Comparison of ENCODE assay signal across 8 mouse cellular contexts in genomic region chr5:142937956-142938727, GRCm38 (mm10). TPM values are rescaled to one million over a fixed set of nuclear protein-coding genes. Genes with fewer than 3 reads are reported as not detected.
DNase-seq lines count a peak whose midpoint lies in the region; ATAC-seq and TF ChIP-seq lines count a peak whose summit lies in the region.

No protein-coding gene starts in this region.

- H3K4me2 ChIP-seq in kidney, embryonic 16.5 days (replicated peaks; ENCODE audit: low read depth, low read length), result 0 out of 2 replicates have a peak overlapping the region, but pooled peaks have one; percentile 10

- intact Hi-C loops in gastrocnemius, adult 2 months (cut with DNase I), result loop anchor here (2.0 kb wide), 1 partner anchor 99 kb away; no protein-coding TSS in a partner anchor

- no peak for TF ChIP-seq CTCF in gastrocnemius, adult 2 months (IDR thresholded peaks at IDR 0.05)

- no peak overlapping the region for H3K27ac ChIP-seq in gastrocnemius, adult 2 months
- no peak overlapping the region for H3K27ac ChIP-seq in kidney, embryonic 16.5 days (ENCODE audit: low read length)

- H3K36me3 ChIP-seq in kidney, embryonic 16.5 days (ENCODE audit: insufficient read depth, low read length), result no peaks in the 10 kb centered on the region

- ATAC-seq in kidney, embryonic 16.5 days (ENCODE audit: low FRiP score, low TSS enrichment), result no peak

- H3K9me3 ChIP-seq in kidney, embryonic 16.5 days (ENCODE audit: low read length), result 0 out of 2 replicates have a peak, but pooled peaks cover 5% of the 10 kb centered on the region

- H3K27me3 ChIP-seq in kidney, embryonic 16.5 days (ENCODE audit: insufficient read depth, low read length), result no peaks in the 10 kb centered on the region

- H3K4me1 ChIP-seq in kidney, embryonic 16.5 days (ENCODE audit: insufficient read depth, low read length), result 0 out of 2 replicates have a peak, but pooled peaks cover 3% of the 10 kb centered on the region

- no peak overlapping the region for H3K4me3 ChIP-seq in gastrocnemius, adult 2 months
- no peak overlapping the region for H3K4me3 ChIP-seq in kidney, embryonic 16.5 days (ENCODE audit: low read length)

- peak; percentile 52 for DNase-seq in gastrocnemius, adult 2 months
- DNase-seq in gastrocnemius, adult 8-10 months (ENCODE audit: low spot score in 2 of 2), result no peak
- peak; percentile 90 for DNase-seq in 416B (ENCODE audit: low read depth)
- DNase-seq in embryo, embryonic 10 days (ENCODE audit: low spot score), result peak; percentile 78
- DNase-seq in naive thymus-derived CD4-positive, alpha-beta T cell, adult 2 months (ENCODE audit: low read depth), result peak; percentile 70
- DNase-seq in ovary, adult 18-20 months (ENCODE audit: low spot score), result no peak
- no peak for DNase-seq in cerebellum, adult 11-12 months

- WGBS in kidney, embryonic 16.5 days, result 35% methylated on average over 19 of the region's 19 CpGs

- 0 out of 2 replicates have a peak overlapping the region, but pooled peaks have one; percentile 22 for H3K9ac ChIP-seq in kidney, embryonic 16.5 days (replicated peaks; ENCODE audit: low read length)

RNA-seq across cellular contexts. Expression of gene Fscn1, which starts 22.0 kb away (rescaled TPM):
- total RNA-seq in gastrocnemius, adult 2 months (2021), result 1 to 10 TPM; 4.4 to 7.3 TPM
- total RNA-seq in gastrocnemius, adult 8-10 months (2022), result 1 to 10 TPM; 3.0 to 7.9 (median 5.0) TPM
- 302 and 349 TPM in 2 replicates for polyA plus RNA-seq in kidney, embryonic 16.5 days (2015; fragmentation: Nextera tagmentation; extraction: Ambion mirVana)

RNA-seq across cellular contexts. Expression of gene Actb, which starts 31.6 kb away (rescaled TPM):
- total RNA-seq in gastrocnemius, adult 2 months (2021), result 100 to 1,000 TPM; 365 to 571 TPM
- total RNA-seq in gastrocnemius, adult 8-10 months (2022), result 100 to 1,000 TPM; 301 to 406 (median 351) TPM
- polyA plus RNA-seq in kidney, embryonic 16.5 days (2015; fragmentation: Nextera tagmentation; extraction: Ambion mirVana), result 12,646 and 13,929 TPM in 2 replicates

RNA-seq across cellular contexts. Expression of gene Fbxl18, which starts 42.9 kb away (rescaled TPM):
- 1 to 10 TPM; 5.8 to 6.2 TPM for total RNA-seq in gastrocnemius, adult 2 months (2021)
- 1 to 10 TPM; 4.4 to 6.8 (median 5.3) TPM for total RNA-seq in gastrocnemius, adult 8-10 months (2022)
- 14.0 and 17.2 TPM in 2 replicates for polyA plus RNA-seq in kidney, embryonic 16.5 days (2015; fragmentation: Nextera tagmentation; extraction: Ambion mirVana)

Comparison
In these comparisons a context has a peak if more than half of its experiments do, and no peak if none do; other contexts are left out.
1. DNase-seq: peak in gastrocnemius, adult 2 months (single experiment), 416B (single experiment), embryo, embryonic 10 days (single experiment) and naive thymus-derived CD4-positive, alpha-beta T cell, adult 2 months (single experiment); none in gastrocnemius, adult 8-10 months (0 of 2), ovary, adult 18-20 months (single experiment) and cerebellum, adult 11-12 months (single experiment).